Mouse (Mus musculus) ES-E14 (cell line): ENCODE results near the gene St3gal5.

Source experiments
- CHD2 ChIP-seq: IDR thresholded peaks from 2 replicates; pipeline ENCODE4 v1.6.1; 2014; ENCODE audit warnings: mild to moderate bottlenecking, low read depth, low read length, inconsistent platforms
- MAFK ChIP-seq: IDR thresholded peaks from 2 replicates; pipeline ENCODE4 v1.6.1; 2014; ENCODE audit warnings: mild to moderate bottlenecking, low read depth, low read length, inconsistent platforms; ENCODE audit not compliant: insufficient read depth
- ZC3H11A ChIP-seq: IDR thresholded peaks from 2 replicates; pipeline ENCODE4 v1.6.1; 2012; ENCODE audit warnings: low read depth, mild to moderate bottlenecking, inconsistent platforms, low read length, borderline replicate concordance
- ZNF384 ChIP-seq: IDR thresholded peaks from 2 replicates; pipeline ENCODE4 v1.6.1; 2012; ENCODE audit warnings: low read depth, low read length, inconsistent platforms

GRCm38 (mm10) chr6:72102066-72102465, 4.7 kb downstream of the St3gal5 start:
- no peak for TF ChIP-seq CHD2
- no peak for TF ChIP-seq MAFK
- TF ChIP-seq ZC3H11A: no peak
- TF ChIP-seq ZNF384: no peak
